Mouse (Mus musculus) adrenal gland, postnatal 10 days (tissue): ENCODE data around the gene Ptprm. TPM values are rescaled to one million over a fixed set of nuclear protein-coding genes. Genes with fewer than 3 reads are reported as not detected.

Experiments used
- DNase-seq: peaks from one replicate; pipeline ENCODE4 v3.0.0; 2021; ENCODE audit warnings: mixed read lengths
- total RNA-seq, 2 experiments: library from RNA; stranded (reverse); gene quantifications; 2 replicates each; pipeline ENCODE4 v1.2.3; 2021

Gene Ptprm
- total RNA-seq, 2 experiments from 2014 or later = 41.0 to 56.9 TPM

GRCm38 (mm10) chr17:67215326-67215725 lies 138.9 kb downstream of the Ptprm start:
- no peak for DNase-seq

- peak; percentile 20 for DNase-seq
Observed at GRCm38 (mm10) chr17:67213711-67214110, 140.5 kb downstream of the Ptprm start.

GRCm38 (mm10) chr17:67209676-67210344 lies 144.4 kb downstream of the Ptprm start:
- peak; percentile 25 for DNase-seq

GRCm38 (mm10) chr17:67208600-67208999 lies 145.7 kb downstream of the Ptprm start:
- DNase-seq = no peak

- no peak for DNase-seq
Observed at GRCm38 (mm10) chr17:67206984-67207383, 147.3 kb downstream of the Ptprm start.

- DNase-seq = no peak
Observed at GRCm38 (mm10) chr17:67201151-67201550, 153.1 kb downstream of the Ptprm start.

- no peak for DNase-seq
Observed at GRCm38 (mm10) chr17:67193728-67194127, 160.5 kb downstream of the Ptprm start.

- DNase-seq = no peak
Observed at GRCm38 (mm10) chr17:67188514-67188913, 165.7 kb downstream of the Ptprm start.

GRCm38 (mm10) chr17:67186879-67187278 lies 167.4 kb downstream of the Ptprm start:
- no peak for DNase-seq

GRCm38 (mm10) chr17:67185942-67186341 lies 168.3 kb downstream of the Ptprm start:
- no peak for DNase-seq

GRCm38 (mm10) chr17:67179446-67179845 lies 174.8 kb downstream of the Ptprm start:
- DNase-seq = no peak

GRCm38 (mm10) chr17:67178686-67179265 lies 175.5 kb downstream of the Ptprm start:
- DNase-seq = no peak

GRCm38 (mm10) chr17:67175836-67176235 lies 178.4 kb downstream of the Ptprm start:
- DNase-seq = peak; percentile 41

- no peak for DNase-seq
Observed at GRCm38 (mm10) chr17:67171353-67171752, 182.9 kb downstream of the Ptprm start.

GRCm38 (mm10) chr17:67170696-67171095 lies 183.6 kb downstream of the Ptprm start:
- peak; percentile 67 for DNase-seq

- DNase-seq = peak; percentile 36
Observed at GRCm38 (mm10) chr17:67165876-67166275, 188.4 kb downstream of the Ptprm start.

- no peak for DNase-seq
Observed at GRCm38 (mm10) chr17:67159611-67160010, 194.6 kb downstream of the Ptprm start.

- no peak for DNase-seq
Observed at GRCm38 (mm10) chr17:67157089-67157752, 197.0 kb downstream of the Ptprm start.

- DNase-seq = no peak
Observed at GRCm38 (mm10) chr17:67152218-67152617, 202.0 kb downstream of the Ptprm start.

- no peak for DNase-seq
Observed at GRCm38 (mm10) chr17:67150441-67150840, 203.8 kb downstream of the Ptprm start.

- DNase-seq = no peak
Observed at GRCm38 (mm10) chr17:67142183-67142756, 212.0 kb downstream of the Ptprm start.

GRCm38 (mm10) chr17:67140502-67140901 lies 213.8 kb downstream of the Ptprm start:
- peak; percentile 41 for DNase-seq

- no peak for DNase-seq
Observed at GRCm38 (mm10) chr17:67138981-67139380, 215.3 kb downstream of the Ptprm start.
